16 mouse cellular contexts compared by ENCODE assay signal in genomic region chr9:104854245-104854921, GRCm38 (mm10).
DNase-seq lines count a peak whose midpoint lies in the region; ATAC-seq and TF ChIP-seq lines count a peak whose summit lies in the region.
"Had no signal": no experiment of that assay in that cellular context is flagged by ENCODE, and none has a peak within 500 bp of the region (broad histone marks: within the 10 kb centered on the region; RNA-seq: fewer than 3 reads in every experiment).

No protein-coding gene starts in this region.

- DNase-seq in gastrocnemius, adult 2 months: peak; percentile 40
- no peak for DNase-seq in gastrocnemius, postnatal 14 days
- DNase-seq in heart, postnatal 36 days: peak; percentile 13 to 20
- peak; percentile 53 for DNase-seq in lung, postnatal 14 days
- DNase-seq in right cerebral cortex, postnatal 10 days (ENCODE audit: low spot score in 2 of 2): no peak
- DNase-seq in MN1 (ENCODE audit: low spot score): no peak
- DNase-seq in adrenal gland, postnatal 4 days (ENCODE audit: low spot score in 2 of 2): no peak
- DNase-seq: adrenal gland, postnatal 36 days; B cell, adult 2 months; cerebellum, adult 11 months; kidney, adult 2 months; midbrain, embryonic 14.5 days; thymus, postnatal 36 days had no signal

- H3K4me3 ChIP-seq in gastrocnemius, adult 2 months: no peak overlapping the region
- no peak overlapping the region for H3K4me3 ChIP-seq in forebrain, embryonic 16.5 days (replicated peaks; ENCODE audit: low read length)
- H3K4me3 ChIP-seq: erythroblast, embryonic 14.5 days had no signal

- WGBS in forebrain, embryonic 16.5 days: 43% methylated on average over 6 of the region's 6 CpGs

- H3K27ac ChIP-seq in gastrocnemius, adult 2 months: peak overlapping the region; percentile 38; the same call in 1 of the 2 replicates
- no peak overlapping the region for H3K27ac ChIP-seq in forebrain, embryonic 16.5 days (ENCODE audit: low read length)
- H3K27ac ChIP-seq: hindbrain, embryonic 14.5 days had no signal

- no peaks in the 10 kb centered on the region for H3K9me3 ChIP-seq in forebrain, embryonic 16.5 days (ENCODE audit: control insufficient read depth, low read length)

- H3K4me2 ChIP-seq in forebrain, embryonic 16.5 days (ENCODE audit: low read length): no peak overlapping the region
- H3K4me2 ChIP-seq: hindbrain, embryonic 14.5 days had no signal

- H3K4me1 ChIP-seq in forebrain, embryonic 16.5 days (replicated peaks; ENCODE audit: control insufficient read depth, insufficient read depth, low read length): no peaks in the 10 kb centered on the region

- TF ChIP-seq CTCF in gastrocnemius, adult 2 months (IDR thresholded peaks at IDR 0.05): no peak

- no peak overlapping the region for H3K9ac ChIP-seq in forebrain, embryonic 16.5 days (replicated peaks; ENCODE audit: low read depth, low read length)
- H3K9ac ChIP-seq: hindbrain, embryonic 14.5 days had no signal

- H3K27me3 ChIP-seq in forebrain, embryonic 16.5 days (replicated peaks; ENCODE audit: control insufficient read depth, insufficient read depth, low read length): no peaks in the 10 kb centered on the region

- ATAC-seq in forebrain, embryonic 16.5 days: peak; percentile 90

- H3K36me3 ChIP-seq in forebrain, embryonic 16.5 days (ENCODE audit: control insufficient read depth, insufficient read depth): no peaks in the 10 kb centered on the region

- intact Hi-C loops in gastrocnemius, adult 2 months (cut with DNase I): no loop called here
- intact Hi-C loops in gastrocnemius, postnatal 14 days (cut with DNase I; ENCODE audit: low total_unique reads): no loop called here
- intact Hi-C loops in heart, postnatal 36 days (cut with DNase I): no loop called here

Comparison
In these comparisons a context has a peak if more than half of its experiments do, and no peak if none do; other contexts are left out.
1. DNase-seq: peak in gastrocnemius, adult 2 months (single experiment), heart, postnatal 36 days (2 of 2) and lung, postnatal 14 days (single experiment); none in gastrocnemius, postnatal 14 days (single experiment), right cerebral cortex, postnatal 10 days (0 of 2), MN1 (single experiment) and adrenal gland, postnatal 4 days (0 of 2).